Mouse (Mus musculus) intestine, postnatal 0 days (tissue): ENCODE data around the gene Zfp771. TPM values are rescaled to one million over a fixed set of nuclear protein-coding genes. Genes with fewer than 3 reads are reported as not detected.

Source experiments
- ATAC-seq: fragments of 200-750 bp; cut with Nextera tagmentation; 2 replicates; pipeline ENCODE4 v1.8.0; 2017; ENCODE audit warnings: mild to moderate bottlenecking, moderate TSS enrichment, moderate library complexity
- H3K27ac ChIP-seq: fragments of 300-500 bp; sonication (generic); 2 replicates; pipeline ENCODE4 v1.5.1; 2014; ENCODE audit warnings: mild to moderate bottlenecking, low read depth, low read length, moderate library complexity
- H3K27me3 ChIP-seq: fragments of 300-500 bp; sonication (generic); replicated peaks from 2 replicates; pipeline ENCODE4 v1.6.1; 2014; ENCODE audit warnings: low read length, mixed read lengths; ENCODE audit not compliant: control insufficient read depth, insufficient read depth
- H3K36me3 ChIP-seq: fragments of 300-500 bp; sonication (generic); 2 replicates; pipeline ENCODE4 v1.6.1; 2014; ENCODE audit warnings: mild to moderate bottlenecking, moderate library complexity; ENCODE audit not compliant: control insufficient read depth, insufficient read depth
- H3K4me1 ChIP-seq: fragments of 300-500 bp; sonication (generic); replicated peaks from 2 replicates; pipeline ENCODE4 v1.6.1; 2014; ENCODE audit warnings: antibody characterized with exemption, low read length, mixed read lengths; ENCODE audit not compliant: control insufficient read depth, insufficient read depth
- H3K4me2 ChIP-seq: fragments of 300-500 bp; sonication (generic); replicated peaks from 2 replicates; pipeline ENCODE4 v1.6.1; 2014; ENCODE audit warnings: low read depth, mild to moderate bottlenecking, moderate library complexity
- H3K4me3 ChIP-seq: fragments of 300-500 bp; sonication (generic); 2 replicates; pipeline ENCODE4 v1.5.1; 2014; ENCODE audit warnings: low read depth, low read length
- H3K9ac ChIP-seq: fragments of 300-500 bp; sonication (generic); 2 replicates; pipeline ENCODE4 v1.6.1; 2014; ENCODE audit warnings: mild to moderate bottlenecking, low read depth, low read length
- H3K9me3 ChIP-seq: fragments of 300-500 bp; sonication (generic); 2 replicates; pipeline ENCODE4 v1.6.1; 2016; ENCODE audit warnings: mixed run types; ENCODE audit not compliant: control insufficient read depth
- CTCF ChIP-seq: sonication (generic); IDR thresholded peaks from 2 replicates; pipeline ENCODE4 v1.5.1; 2016; ENCODE audit warnings: low read depth, mild to moderate bottlenecking, control low read depth, antibody characterized with exemption, moderate library complexity
- WGBS: fragments of 180-500 bp; shearing (Covaris S2); extraction: QIAGEN DNeasy Blood & Tissue Kit; methylation state at CpG from one replicate; pipeline ENCODE4 v1.1.7; 2014; 5-methylcytosine and 5-hydroxymethylcytosine counted together
- polyA plus RNA-seq: library from polyadenylated mRNA; unstranded; fragments of >200 nt; fragmentation: Nextera tagmentation; extraction: Ambion mirVana; gene quantifications from 2 replicates; pipeline ENCODE4 v1.2.1, GENCODE M21; 2015

Gene Zfp771
- polyA plus RNA-seq, 1 experiment from 2014 or later, result 17.6 TPM

GRCm38 (mm10) chr7:127255008-127255407 is 10.9 kb downstream of the Zfp771 start:
- WGBS, result 11% methylated on average over 4 of the region's 4 CpGs
- H3K4me3 ChIP-seq, result peak overlapping the region; percentile 61; the same call in 1 of the 2 replicates
- no peak overlapping the region for H3K9ac ChIP-seq

GRCm38 (mm10) chr7:127255965-127256364 is 11.9 kb downstream of the Zfp771 start:
- ATAC-seq, result no peak
- Histone ChIP-seq H3K36me3 (peaks cover 6% of the 10 kb centered on the region; the same call in 1 of the 2 replicates), H3K9me3 (no peaks in the 10 kb centered on the region), H3K27ac (no peak overlapping the region), H3K4me2 (no peak overlapping the region), H3K27me3 (no peaks in the 10 kb centered on the region), H3K4me1 (no peaks in the 10 kb centered on the region), H3K9ac (no peak overlapping the region), H3K4me3 (no peak overlapping the region)
- TF ChIP-seq CTCF, result no peak
- WGBS, result 98% methylated on average over 2 of the region's 2 CpGs

More at GRCm38 (mm10) chr7:127255008-127255407, 10.9 kb downstream of the Zfp771 start:
- H3K36me3 ChIP-seq, result peaks cover 8% of the 10 kb centered on the region; the same call in 1 of the 2 replicates
- no peaks in the 10 kb centered on the region for H3K4me1 ChIP-seq
- ATAC-seq, result no peak
- TF ChIP-seq CTCF, result no peak
- no peak overlapping the region for H3K27ac ChIP-seq
- no peaks in the 10 kb centered on the region for H3K27me3 ChIP-seq
- peak overlapping the region; percentile 83 for H3K4me2 ChIP-seq
- H3K9me3 ChIP-seq, result no peaks in the 10 kb centered on the region

GRCm38 (mm10) chr7:127256518-127256917 is 12.4 kb downstream of the Zfp771 start:
- Histone ChIP-seq H3K9ac (no peak overlapping the region), H3K27me3 (no peaks in the 10 kb centered on the region), H3K27ac (no peak overlapping the region), H3K4me3 (no peak overlapping the region), H3K4me1 (no peaks in the 10 kb centered on the region), H3K36me3 (peaks cover 6% of the 10 kb centered on the region; the same call in 1 of the 2 replicates), H3K9me3 (no peaks in the 10 kb centered on the region), H3K4me2 (no peak overlapping the region)
- 90% methylated on average over 5 of the region's 5 CpGs for WGBS
- TF ChIP-seq CTCF, result no peak
- no peak for ATAC-seq

- ATAC-seq, result no peak
- Histone ChIP-seq H3K4me3 (no peak overlapping the region; the same call in 1 of the 2 replicates), H3K9me3 (no peaks in the 10 kb centered on the region), H3K9ac (no peak overlapping the region), H3K36me3 (peaks cover 6% of the 10 kb centered on the region; the same call in 1 of the 2 replicates), H3K27me3 (no peaks in the 10 kb centered on the region), H3K4me1 (no peaks in the 10 kb centered on the region), H3K4me2 (peak overlapping the region; percentile 88), H3K27ac (no peak overlapping the region)
- WGBS, result 59% methylated on average over 8 of the region's 8 CpGs
- peak; percentile 34 for TF ChIP-seq CTCF
Observed at GRCm38 (mm10) chr7:127259186-127259905, 15.3 kb downstream of the Zfp771 start.

- H3K36me3 ChIP-seq, result peaks cover 6% of the 10 kb centered on the region; the same call in 1 of the 2 replicates
- H3K9ac ChIP-seq, result peak within 1 kb of the TSS; percentile 53
- H3K27ac ChIP-seq, result peak within 1 kb of the TSS; percentile 35; the same call in 1 of the 2 replicates
- peak within 1 kb of the TSS; percentile 72 for H3K4me3 ChIP-seq
- H3K27me3 ChIP-seq, result no peaks in the 10 kb centered on the region
- ATAC-seq, result peak; percentile 97
- under 1% methylated on average over 50 of the region's 50 CpGs for WGBS
- no peaks in the 10 kb centered on the region for H3K4me1 ChIP-seq
- no peaks in the 10 kb centered on the region for H3K9me3 ChIP-seq
- peak within 1 kb of the TSS; percentile 88 for H3K4me2 ChIP-seq
- peak; percentile 92 for TF ChIP-seq CTCF
Observed at GRCm38 (mm10) chr7:127260309-127261111, 16.4 kb downstream of the Zfp771 start, which contains the start of gene Dctpp1. Gene Dctpp1, minus strand, starts transcription at chr7:127260709.
